Mouse (Mus musculus) bone marrow, adult 2 months (tissue): ENCODE measurements around the gene Scrt2. TPM values are rescaled to one million over a fixed set of nuclear protein-coding genes. Genes with fewer than 3 reads are reported as not detected.

ENCODE experiments used
- H3K27ac ChIP-seq: fragments of 200-500 bp; 2 replicates; pipeline ENCODE4 v1.5.1; 2012; ENCODE audit warnings: low read depth, mild to moderate bottlenecking, control low read depth, inconsistent platforms, low read length; ENCODE audit not compliant: control insufficient read depth, poor library complexity, insufficient read depth
- H3K4me1 ChIP-seq: fragments of 200-500 bp; 2 replicates; pipeline ENCODE4 v1.6.1; 2011; ENCODE audit warnings: low read length; ENCODE audit not compliant: control insufficient read depth, insufficient read depth
- H3K4me3 ChIP-seq: fragments of 200-500 bp; replicated peaks from 2 replicates; pipeline ENCODE3; 2011; ENCODE audit warnings: mild to moderate bottlenecking, low read depth, low read length, control low read depth; ENCODE audit not compliant: control insufficient read depth
- CTCF ChIP-seq: fragments of 200-500 bp; IDR thresholded peaks from 2 replicates; pipeline ENCODE4 v1.5.1; 2011; ENCODE audit warnings: low read length, control low read depth; ENCODE audit not compliant: control insufficient read depth, insufficient read depth
- POLR2A ChIP-seq: fragments of 200-500 bp; IDR thresholded peaks from 2 replicates; pipeline ENCODE4 v1.6.1; 2011; ENCODE audit warnings: low read depth, mild to moderate bottlenecking, control low read depth, low read length, borderline replicate concordance; ENCODE audit not compliant: control insufficient read depth
- WGBS: fragments of 180-500 bp; shearing (Covaris S2); methylation state at CpG from one replicate; pipeline ENCODE4 v1.1.7; 2018; 5-methylcytosine and 5-hydroxymethylcytosine counted together
- polyA plus RNA-seq: library from polyadenylated mRNA; stranded (reverse); fragments of >200 nt; gene quantifications from 2 replicates; pipeline ENCODE4 v1.2.4, GENCODE M21; 2011; ENCODE audit warnings: low replicate concordance; ENCODE audit not compliant: missing spikeins, insufficient read depth, insufficient read length

Scrt2 gene
- polyA plus RNA-seq = not detected in 2 replicates

- no peaks in the 10 kb centered on the region; the same call in 1 of the 2 replicates for H3K4me1 ChIP-seq
- no peak within 1 kb of the TSS for H3K4me3 ChIP-seq
- H3K27ac ChIP-seq = no peak within 1 kb of the TSS
- 2% methylated on average over 24 of the region's 24 CpGs for WGBS
- no peak for TF ChIP-seq CTCF
- no peak for TF ChIP-seq POLR2A
Measured at GRCm38 (mm10) chr2:152080685-152081541, at the start of gene Scrt2. Gene Scrt2, plus strand, starts transcription at chr2:152081529.

GRCm38 (mm10) chr2:152040101-152040500 is 41.2 kb upstream of the Scrt2 start:
- no peak overlapping the region for H3K27ac ChIP-seq
- H3K4me1 ChIP-seq = no peaks in the 10 kb centered on the region
- no peak for TF ChIP-seq POLR2A
- no peak for TF ChIP-seq CTCF
- no peak overlapping the region for H3K4me3 ChIP-seq

- Histone ChIP-seq H3K4me3 (no peak overlapping the region), H3K4me1 (no peaks in the 10 kb centered on the region), H3K27ac (no peak overlapping the region)
- WGBS = 18% methylated on average over 25 of the region's 25 CpGs
- no peak for TF ChIP-seq CTCF
- no peak for TF ChIP-seq POLR2A
Measured at GRCm38 (mm10) chr2:152047116-152048002, 34.0 kb upstream of the Scrt2 start.

- WGBS = under 1% methylated on average over 79 of the region's 82 CpGs
- TF ChIP-seq POLR2A = no peak
- no peak for TF ChIP-seq CTCF
- H3K4me3 ChIP-seq = no peak overlapping the region
- H3K4me1 ChIP-seq = no peaks in the 10 kb centered on the region
- H3K27ac ChIP-seq = no peak overlapping the region
Measured at GRCm38 (mm10) chr2:152048003-152048980, 33.0 kb upstream of the Scrt2 start.

GRCm38 (mm10) chr2:152048981-152049441 is 32.3 kb upstream of the Scrt2 start:
- H3K4me3 ChIP-seq = no peak overlapping the region
- under 1% methylated on average over 24 of the region's 24 CpGs for WGBS
- no peak overlapping the region for H3K27ac ChIP-seq
- TF ChIP-seq CTCF = no peak
- TF ChIP-seq POLR2A = no peak
- H3K4me1 ChIP-seq = no peaks in the 10 kb centered on the region

GRCm38 (mm10) chr2:152049611-152050270 is 31.6 kb upstream of the Scrt2 start:
- no peaks in the 10 kb centered on the region for H3K4me1 ChIP-seq
- H3K27ac ChIP-seq = no peak overlapping the region
- no peak overlapping the region for H3K4me3 ChIP-seq
- no peak for TF ChIP-seq POLR2A
- no peak for TF ChIP-seq CTCF
- 9% methylated on average over 13 of the region's 13 CpGs for WGBS

- TF ChIP-seq CTCF (no peak), POLR2A (no peak)
- Histone ChIP-seq H3K27ac (no peak overlapping the region), H3K4me1 (no peaks in the 10 kb centered on the region), H3K4me3 (no peak overlapping the region)
- 6% methylated on average over 7 of the region's 7 CpGs for WGBS
Measured at GRCm38 (mm10) chr2:152050316-152050715, 31.0 kb upstream of the Scrt2 start.
